Mouse (Mus musculus) spleen, adult 12 weeks (tissue): Measurements from ENCODE around the gene Klra7.
"Not testable (repeated sequence)": the region's sequence is repeated elsewhere in the genome, so short reads cannot be mapped to it uniquely, and the experiment has no call there.

Source experiments
- DNase-seq: peaks from one replicate; pipeline ENCODE4 v3.0.0; 2022; ENCODE audit warnings: low spot score

The Klra7 gene

GRCm38 (mm10) chr6:130233222-130233621 lies at the start of gene Klra7:
TSS of gene Klra7 (minus strand) at chr6:130233322.
- no peak for DNase-seq

- DNase-seq = not testable (repeated sequence)
Observed at GRCm38 (mm10) chr6:130281828-130282227, 48.7 kb upstream of the Klra7 start, which contains the start of gene Klra10. TSS of gene Klra10 (minus strand) at chr6:130281928.

GRCm38 (mm10) chr6:130255326-130255725 lies 22.2 kb upstream of the Klra7 start:
- no peak for DNase-seq

- DNase-seq = no peak
Observed at GRCm38 (mm10) chr6:130237536-130237935, 4.4 kb upstream of the Klra7 start.

GRCm38 (mm10) chr6:130236635-130237034 lies 3.5 kb upstream of the Klra7 start:
- no peak for DNase-seq

- not testable (repeated sequence) for DNase-seq
Observed at GRCm38 (mm10) chr6:130197453-130197852, 35.7 kb downstream of the Klra7 start.

- DNase-seq = not testable (repeated sequence)
Observed at GRCm38 (mm10) chr6:130193012-130193411, 40.1 kb downstream of the Klra7 start, which contains the start of gene Klra9. TSS of gene Klra9 (minus strand) at chr6:130193112.
